In the genomic region with DNA sequence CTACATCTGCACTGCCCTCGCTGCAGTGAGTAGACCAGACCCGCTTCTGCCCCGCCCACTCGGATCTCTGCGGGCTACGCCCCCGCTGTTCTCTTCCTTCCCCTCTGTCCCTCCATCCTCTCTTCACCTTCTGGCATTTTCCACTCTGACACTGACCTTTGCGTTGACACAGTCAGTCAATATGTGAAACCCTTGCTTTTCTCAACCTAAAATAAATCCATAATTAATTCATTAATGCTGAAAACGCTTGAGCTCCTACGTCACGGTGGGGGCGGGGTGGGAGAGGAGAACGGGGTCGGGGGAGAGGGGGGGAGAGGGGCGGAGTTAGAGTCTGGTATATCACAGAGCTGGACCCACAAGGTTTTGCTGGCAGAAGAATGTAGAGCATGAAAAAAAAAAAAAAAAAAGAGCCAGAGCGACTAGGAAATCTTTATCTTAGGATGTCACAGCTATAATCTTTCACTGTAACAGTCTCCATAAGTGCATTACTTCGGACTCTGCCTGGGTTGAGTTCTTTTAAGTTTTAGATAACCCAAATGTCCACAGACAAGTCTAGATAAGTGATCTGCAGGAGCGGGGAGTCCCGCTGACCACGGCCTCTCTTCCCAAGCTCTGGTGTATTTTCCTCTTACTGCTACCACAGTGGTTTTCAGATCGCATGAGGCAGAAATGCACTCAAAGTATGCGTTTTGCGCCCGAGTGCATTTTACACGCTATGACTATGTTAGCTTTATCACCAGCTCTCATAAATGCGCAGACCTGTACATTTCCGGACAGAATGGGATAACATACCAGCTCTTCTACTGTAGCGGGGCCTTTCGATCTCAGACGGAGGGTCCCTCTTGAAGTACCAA, we compare ENCODE assay signal across 9 mouse cellular contexts. TPM values are rescaled to one million over a fixed set of nuclear protein-coding genes. Genes with fewer than 3 reads are reported as not detected.
A peak's percentile ranks its signal among the peaks of the same experiment; 100 is the strongest.
DNase-seq lines count a peak whose midpoint lies in the region; ATAC-seq lines count a peak whose summit lies in the region.
"Had no signal": no experiment of that assay in that cellular context is flagged by ENCODE, and none has a peak within 500 bp of the region (broad histone marks: within the 10 kb centered on the region; RNA-seq: fewer than 3 reads in every experiment).

No protein-coding gene starts in this region.

- H3K4me3 ChIP-seq in heart, embryonic 14.5 days (ENCODE audit: control insufficient read depth in 1 of 2, insufficient read depth in 1 of 2, low read depth in 1 of 2, low read length in 2 of 2): peak overlapping the region; percentile 32 to 41
- peak overlapping the region; percentile 56 for H3K4me3 ChIP-seq in forebrain, embryonic 10.5 days
- H3K4me3 ChIP-seq in limb, embryonic 15.5 days: peak overlapping the region; percentile 35
- H3K4me3 ChIP-seq: myocyte had no signal

- H3K36me3 ChIP-seq in heart, embryonic 14.5 days (ENCODE audit: control insufficient read depth, insufficient read depth, low read length): no peaks in the 10 kb centered on the region
- H3K36me3 ChIP-seq in forebrain, embryonic 10.5 days (replicated peaks): no peaks in the 10 kb centered on the region
- no peaks in the 10 kb centered on the region for H3K36me3 ChIP-seq in limb, embryonic 15.5 days

- 0 out of 4 replicates have a peak overlapping the region, but pooled peaks of 1 of the 2 experiments have one; percentile 8 for H3K27ac ChIP-seq in heart, embryonic 14.5 days (replicated peaks in 1 of 2; ENCODE audit: control insufficient read depth in 1 of 2, insufficient read depth in 1 of 2, low read depth in 2 of 2, low read length in 2 of 2)
- no peak overlapping the region for H3K27ac ChIP-seq in forebrain, embryonic 10.5 days
- H3K27ac ChIP-seq in limb, embryonic 15.5 days: no peak overlapping the region

- no peaks in the 10 kb centered on the region for H3K9me3 ChIP-seq in heart, embryonic 14.5 days (ENCODE audit: control insufficient read depth, low read length)
- no peaks in the 10 kb centered on the region for H3K9me3 ChIP-seq in forebrain, embryonic 10.5 days
- no peaks in the 10 kb centered on the region for H3K9me3 ChIP-seq in limb, embryonic 15.5 days

- peak; percentile 32; the same call in 1 of the 2 replicates for ATAC-seq in heart, embryonic 14.5 days (ENCODE audit: insufficient number of reproducible peaks, insufficient read depth, low FRiP score, low read depth)
- no peak; the same call in 1 of the 2 replicates for ATAC-seq in limb, embryonic 15.5 days (ENCODE audit: insufficient number of reproducible peaks, low FRiP score, low TSS enrichment, low read depth)

- H3K27me3 ChIP-seq in heart, embryonic 14.5 days (ENCODE audit: control insufficient read depth, insufficient read depth, low read length): no peaks in the 10 kb centered on the region; the same call in 1 of the 2 replicates
- peaks cover 65% of the 10 kb centered on the region for H3K27me3 ChIP-seq in forebrain, embryonic 10.5 days (ENCODE audit: poor library complexity, severe bottlenecking)
- peaks cover 3% of the 10 kb centered on the region; the same call in 1 of the 2 replicates for H3K27me3 ChIP-seq in limb, embryonic 15.5 days

- intact Hi-C loops in heart, postnatal 14 days (cut with DNase I): no loop called here

- peak overlapping the region; percentile 87 for H3K4me2 ChIP-seq in heart, embryonic 14.5 days (ENCODE audit: low read length)
- peak overlapping the region; percentile 66 for H3K4me2 ChIP-seq in limb, embryonic 15.5 days

- WGBS in heart, embryonic 14.5 days: 22% methylated on average over 30 of the region's 30 CpGs
- WGBS in forebrain, embryonic 10.5 days: 28% methylated on average over 30 of the region's 30 CpGs
- WGBS in limb, embryonic 15.5 days: 20% methylated on average over 30 of the region's 30 CpGs

- peak overlapping the region; percentile 58 for H3K9ac ChIP-seq in heart, embryonic 14.5 days (ENCODE audit: low read length)
- H3K9ac ChIP-seq in limb, embryonic 15.5 days: no peak overlapping the region

- H3K4me1 ChIP-seq in heart, embryonic 14.5 days (ENCODE audit: control insufficient read depth in 2 of 2, insufficient read depth in 2 of 2, low read length in 2 of 2): peaks cover 17 to 28% of the 10 kb centered on the region in 2 experiments
- peaks cover 56% of the 10 kb centered on the region for H3K4me1 ChIP-seq in forebrain, embryonic 10.5 days
- H3K4me1 ChIP-seq in limb, embryonic 15.5 days: peaks cover 42% of the 10 kb centered on the region

- DNase-seq in heart, postnatal 14 days: no peak
- DNase-seq in MEL-GATA-1-ER (ENCODE audit: extremely low read depth, low read depth): peak; percentile 41
- no peak for DNase-seq in forebrain, embryonic 10.5 days (ENCODE audit: extremely low spot score, low spot score)
- peak; percentile 69 for DNase-seq in retina, embryonic 14.5 days (ENCODE audit: low spot score)
- DNase-seq in Muller cell, postnatal 12 days (ENCODE audit: inconsistent ontology term): no peak
- DNase-seq in spleen, postnatal 14 days (ENCODE audit: low spot score in 2 of 2): no peak

RNA-seq across cellular contexts. Expression of a gene that starts 58.7 kb away (rescaled TPM):
- 2.9 and 4.1 TPM in 2 replicates for polyA plus RNA-seq in heart, embryonic 14.5 days (2014; fragmentation: Nextera tagmentation; extraction: Ambion mirVana)
- total RNA-seq in heart, postnatal 14 days (2021): 1 to 10 TPM; 2.1 to 2.9 TPM
- polyA plus RNA-seq in forebrain, embryonic 10.5 days (2016; fragmentation: Nextera tagmentation; extraction: Ambion mirVana): 1.9 and 3.5 TPM in 2 replicates
- 8.5 and 9.1 TPM in 2 replicates for polyA plus RNA-seq in limb, embryonic 15.5 days (2015; fragmentation: Nextera tagmentation; extraction: Ambion mirVana)

Comparison
In these comparisons a context has a peak if more than half of its experiments do, and no peak if none do; other contexts are left out.
1. DNase-seq: peak in MEL-GATA-1-ER (single experiment) and retina, embryonic 14.5 days (single experiment); none in heart, postnatal 14 days (0 of 2), forebrain, embryonic 10.5 days (single experiment), Muller cell, postnatal 12 days (single experiment) and spleen, postnatal 14 days (0 of 2).
2. Peak in every context shown above with its lines, with median percentiles within 50 percentile points of each other: H3K4me3 ChIP-seq.